Mouse (Mus musculus) embryo, embryonic 10 days (tissue): ENCODE data around the gene Ubac2.

Experiments used
- DNase-seq: peaks from one replicate; pipeline ENCODE4 v3.0.0-alpha.2; 2015; ENCODE audit warnings: low spot score

Gene Ubac2

GRCm38 (mm10) chr14:121895316-121895715 lies 16.9 kb downstream of the Ubac2 start:
- DNase-seq = no peak

GRCm38 (mm10) chr14:121896126-121897090 lies 18.0 kb downstream of the Ubac2 start:
- no peak for DNase-seq

GRCm38 (mm10) chr14:121897773-121898172 lies 19.4 kb downstream of the Ubac2 start:
- no peak for DNase-seq

GRCm38 (mm10) chr14:121898509-121898908 lies 20.1 kb downstream of the Ubac2 start:
- DNase-seq = no peak

- no peak for DNase-seq
Observed at GRCm38 (mm10) chr14:121899071-121899470, 20.7 kb downstream of the Ubac2 start.

GRCm38 (mm10) chr14:121901511-121901910 lies 23.1 kb downstream of the Ubac2 start:
- no peak for DNase-seq

- no peak for DNase-seq
Observed at GRCm38 (mm10) chr14:121903381-121903876, 25.0 kb downstream of the Ubac2 start.

GRCm38 (mm10) chr14:121904754-121905153 lies 26.3 kb downstream of the Ubac2 start:
- no peak for DNase-seq

GRCm38 (mm10) chr14:121906341-121906991 lies 28.0 kb downstream of the Ubac2 start:
- no peak for DNase-seq

- no peak for DNase-seq
Observed at GRCm38 (mm10) chr14:121906992-121907681, 28.7 kb downstream of the Ubac2 start.

- DNase-seq = no peak
Observed at GRCm38 (mm10) chr14:121909868-121910267, 31.4 kb downstream of the Ubac2 start.

- no peak for DNase-seq
Observed at GRCm38 (mm10) chr14:121912501-121912900, 34.1 kb downstream of the Ubac2 start.

GRCm38 (mm10) chr14:121915143-121915542 lies 36.7 kb downstream of the Ubac2 start:
- no peak for DNase-seq

- no peak for DNase-seq
Observed at GRCm38 (mm10) chr14:121915621-121916020, 37.2 kb downstream of the Ubac2 start, which contains the start of gene Gpr18. Gene Gpr18, minus strand, starts transcription at chr14:121915781.

GRCm38 (mm10) chr14:121916311-121917094 lies 38.1 kb downstream of the Ubac2 start:
- no peak for DNase-seq

- DNase-seq = no peak
Observed at GRCm38 (mm10) chr14:121918266-121918665, 39.8 kb downstream of the Ubac2 start.

GRCm38 (mm10) chr14:121919752-121920151 lies 41.3 kb downstream of the Ubac2 start:
- peak; percentile 48 for DNase-seq

GRCm38 (mm10) chr14:121920511-121921124 lies 42.2 kb downstream of the Ubac2 start:
- DNase-seq = no peak

GRCm38 (mm10) chr14:121922016-121922415 lies 43.6 kb downstream of the Ubac2 start:
- no peak for DNase-seq

GRCm38 (mm10) chr14:121922731-121923130 lies 44.3 kb downstream of the Ubac2 start:
- no peak for DNase-seq

GRCm38 (mm10) chr14:121924876-121925275 lies 46.5 kb downstream of the Ubac2 start:
- no peak for DNase-seq
